Mouse (Mus musculus) intestine, postnatal 0 days (tissue): Measurements from ENCODE around the gene Znrf4. TPM values are rescaled to one million over a fixed set of nuclear protein-coding genes. Genes with fewer than 3 reads are reported as not detected.

ENCODE experiments used
- ATAC-seq: fragments of 200-750 bp; cut with Nextera tagmentation; 2 replicates; pipeline ENCODE4 v1.8.0; 2017; ENCODE audit warnings: mild to moderate bottlenecking, moderate TSS enrichment, moderate library complexity
- H3K27ac ChIP-seq: fragments of 300-500 bp; sonication (generic); 2 replicates; pipeline ENCODE4 v1.5.1; 2014; ENCODE audit warnings: mild to moderate bottlenecking, low read depth, low read length, moderate library complexity
- H3K27me3 ChIP-seq: fragments of 300-500 bp; sonication (generic); replicated peaks from 2 replicates; pipeline ENCODE4 v1.6.1; 2014; ENCODE audit warnings: low read length, mixed read lengths; ENCODE audit not compliant: control insufficient read depth, insufficient read depth
- H3K36me3 ChIP-seq: fragments of 300-500 bp; sonication (generic); 2 replicates; pipeline ENCODE4 v1.6.1; 2014; ENCODE audit warnings: mild to moderate bottlenecking, moderate library complexity; ENCODE audit not compliant: control insufficient read depth, insufficient read depth
- H3K4me1 ChIP-seq: fragments of 300-500 bp; sonication (generic); replicated peaks from 2 replicates; pipeline ENCODE4 v1.6.1; 2014; ENCODE audit warnings: antibody characterized with exemption, low read length, mixed read lengths; ENCODE audit not compliant: control insufficient read depth, insufficient read depth
- H3K4me2 ChIP-seq: fragments of 300-500 bp; sonication (generic); replicated peaks from 2 replicates; pipeline ENCODE4 v1.6.1; 2014; ENCODE audit warnings: low read depth, mild to moderate bottlenecking, moderate library complexity
- H3K4me3 ChIP-seq: fragments of 300-500 bp; sonication (generic); 2 replicates; pipeline ENCODE4 v1.5.1; 2014; ENCODE audit warnings: low read depth, low read length
- H3K9ac ChIP-seq: fragments of 300-500 bp; sonication (generic); 2 replicates; pipeline ENCODE4 v1.6.1; 2014; ENCODE audit warnings: mild to moderate bottlenecking, low read depth, low read length
- H3K9me3 ChIP-seq: fragments of 300-500 bp; sonication (generic); 2 replicates; pipeline ENCODE4 v1.6.1; 2016; ENCODE audit warnings: mixed run types; ENCODE audit not compliant: control insufficient read depth
- CTCF ChIP-seq: sonication (generic); IDR thresholded peaks from 2 replicates; pipeline ENCODE4 v1.5.1; 2016; ENCODE audit warnings: low read depth, mild to moderate bottlenecking, control low read depth, antibody characterized with exemption, moderate library complexity
- WGBS: fragments of 180-500 bp; shearing (Covaris S2); extraction: QIAGEN DNeasy Blood & Tissue Kit; methylation state at CpG from one replicate; pipeline ENCODE4 v1.1.7; 2014; 5-methylcytosine and 5-hydroxymethylcytosine counted together
- polyA plus RNA-seq: library from polyadenylated mRNA; unstranded; fragments of >200 nt; fragmentation: Nextera tagmentation; extraction: Ambion mirVana; gene quantifications from 2 replicates; pipeline ENCODE4 v1.2.1, GENCODE M21; 2015

Gene Znrf4
- polyA plus RNA-seq, 1 experiment from 2014 or later, result not detected

- H3K36me3 ChIP-seq, result no peaks in the 10 kb centered on the region
- TF ChIP-seq CTCF, result no peak
- H3K27ac ChIP-seq, result no peak overlapping the region
- H3K4me3 ChIP-seq, result no peak overlapping the region
- peaks cover 47% of the 10 kb centered on the region for H3K27me3 ChIP-seq
- no peaks in the 10 kb centered on the region for H3K9me3 ChIP-seq
- no peak for ATAC-seq
- H3K9ac ChIP-seq, result no peak overlapping the region
- 0 out of 2 replicates have a peak, but pooled peaks cover 7% of the 10 kb centered on the region for H3K4me1 ChIP-seq
- H3K4me2 ChIP-seq, result no peak overlapping the region
- WGBS, result 89% methylated on average over 19 of the region's 19 CpGs
Measured at GRCm38 (mm10) chr17:56477191-56477818, 34.9 kb downstream of the Znrf4 start.

- Histone ChIP-seq H3K9ac (peak within 1 kb of the TSS; percentile 59), H3K4me1 (0 out of 2 replicates have a peak, but pooled peaks cover 7% of the 10 kb centered on the region), H3K27ac (no peak within 1 kb of the TSS), H3K9me3 (no peaks in the 10 kb centered on the region), H3K4me2 (peak within 1 kb of the TSS; percentile 80), H3K4me3 (peak within 1 kb of the TSS; percentile 59), H3K27me3 (peaks cover 52% of the 10 kb centered on the region), H3K36me3 (no peaks in the 10 kb centered on the region)
- peak; percentile 79 for ATAC-seq
- WGBS, result under 1% methylated on average over 27 of the region's 27 CpGs
- TF ChIP-seq CTCF, result no peak
Measured at GRCm38 (mm10) chr17:56476402-56476752, 35.9 kb downstream of the Znrf4 start, which contains the start of gene Ptprs. TSS of gene Ptprs (minus strand) at chr17:56476483.

GRCm38 (mm10) chr17:56475584-56476401 is 36.4 kb downstream of the Znrf4 start:
- Histone ChIP-seq H3K36me3 (no peaks in the 10 kb centered on the region), H3K4me3 (peak overlapping the region; percentile 59), H3K27me3 (peaks cover 55% of the 10 kb centered on the region), H3K27ac (no peak overlapping the region), H3K4me1 (0 out of 2 replicates have a peak, but pooled peaks cover 7% of the 10 kb centered on the region), H3K9me3 (no peaks in the 10 kb centered on the region), H3K9ac (peak overlapping the region; percentile 59), H3K4me2 (peak overlapping the region; percentile 80)
- TF ChIP-seq CTCF, result no peak
- 0 out of 2 replicates have a peak, but pooled peaks have one; percentile 17 for ATAC-seq
- WGBS, result under 1% methylated on average over 63 of the region's 66 CpGs

- Histone ChIP-seq H3K27ac (no peak overlapping the region), H3K9ac (peak overlapping the region; percentile 59; the same call in 1 of the 2 replicates), H3K9me3 (no peaks in the 10 kb centered on the region), H3K4me2 (peak overlapping the region; percentile 80), H3K4me3 (peak overlapping the region; percentile 59), H3K36me3 (no peaks in the 10 kb centered on the region), H3K4me1 (0 out of 2 replicates have a peak, but pooled peaks cover 7% of the 10 kb centered on the region), H3K27me3 (peaks cover 57% of the 10 kb centered on the region)
- 2% methylated on average over 24 of the region's 24 CpGs for WGBS
- TF ChIP-seq CTCF, result no peak
- no peak for ATAC-seq
Measured at GRCm38 (mm10) chr17:56474831-56475581, 37.2 kb downstream of the Znrf4 start.

GRCm38 (mm10) chr17:56474311-56474830 is 37.9 kb downstream of the Znrf4 start:
- Histone ChIP-seq H3K4me2 (peak overlapping the region; percentile 80), H3K4me3 (peak overlapping the region; percentile 59), H3K36me3 (no peaks in the 10 kb centered on the region), H3K9ac (0 out of 2 replicates have a peak overlapping the region, but pooled peaks have one; percentile 17), H3K9me3 (no peaks in the 10 kb centered on the region), H3K27me3 (peaks cover 57% of the 10 kb centered on the region), H3K4me1 (0 out of 2 replicates have a peak, but pooled peaks cover 7% of the 10 kb centered on the region), H3K27ac (no peak overlapping the region)
- TF ChIP-seq CTCF, result no peak
- ATAC-seq, result no peak
- 5% methylated on average over 32 of the region's 32 CpGs for WGBS
